Mouse (Mus musculus) thymus, adult 2 months (tissue): ENCODE data around the gene Tbc1d30. TPM values are rescaled to one million over a fixed set of nuclear protein-coding genes. Genes with fewer than 3 reads are reported as not detected.

Experiments used
- DNase-seq: peaks from one replicate; pipeline ENCODE4 v3.0.0; 2021
- H3K27ac ChIP-seq: fragments of 200-500 bp; 2 replicates; pipeline ENCODE4 v1.5.1; 2012; ENCODE audit warnings: low read length, control low read depth; ENCODE audit not compliant: control insufficient read depth, insufficient read depth
- H3K27me3 ChIP-seq: fragments of 200-500 bp; 2 replicates; pipeline ENCODE4 v1.6.1; 2012; ENCODE audit warnings: mild to moderate bottlenecking, low read length, moderate library complexity, mixed read lengths; ENCODE audit not compliant: control insufficient read depth, insufficient read depth
- H3K36me3 ChIP-seq: fragments of 200-500 bp; 2 replicates; pipeline ENCODE4 v1.6.1; 2012; ENCODE audit warnings: mild to moderate bottlenecking, low read length, moderate library complexity; ENCODE audit not compliant: control insufficient read depth, insufficient read depth
- H3K4me1 ChIP-seq: fragments of 200-500 bp; replicated peaks from 2 replicates; pipeline ENCODE4 v1.6.1; 2012; ENCODE audit warnings: low read length; ENCODE audit not compliant: control insufficient read depth, insufficient read depth
- H3K4me3 ChIP-seq: fragments of 200-500 bp; 2 replicates; pipeline ENCODE4 v1.5.1; 2012; ENCODE audit warnings: mild to moderate bottlenecking, low read length, control low read depth, moderate library complexity; ENCODE audit not compliant: control insufficient read depth, insufficient read depth
- CTCF ChIP-seq: fragments of 200-500 bp; IDR thresholded peaks from 2 replicates; pipeline ENCODE4 v1.5.1; 2012; ENCODE audit warnings: mild to moderate bottlenecking, control low read depth, low read length, moderate library complexity, borderline replicate concordance; ENCODE audit not compliant: control insufficient read depth, poor library complexity, insufficient read depth; ENCODE audit errors: extremely low read depth
- POLR2A ChIP-seq: fragments of 200-500 bp; IDR thresholded peaks from 2 replicates; pipeline ENCODE4 v1.6.1; 2012; ENCODE audit warnings: mild to moderate bottlenecking, low read length, control low read depth, moderate library complexity; ENCODE audit not compliant: control insufficient read depth, poor library complexity, insufficient read depth; ENCODE audit errors: extremely low read depth
- WGBS: fragments of 180-500 bp; shearing (Covaris S2); methylation state at CpG from one replicate; pipeline ENCODE4 v1.1.7; 2018; 5-methylcytosine and 5-hydroxymethylcytosine counted together
- polyA plus RNA-seq: library from polyadenylated mRNA; depleted of rRNA; stranded (reverse); fragments of >200 nt; gene quantifications from 2 replicates; pipeline ENCODE4 v1.2.3, GENCODE M21; 2012

Tbc1d30 gene
- polyA plus RNA-seq, 1 experiment = 0.51 TPM

DNA sequence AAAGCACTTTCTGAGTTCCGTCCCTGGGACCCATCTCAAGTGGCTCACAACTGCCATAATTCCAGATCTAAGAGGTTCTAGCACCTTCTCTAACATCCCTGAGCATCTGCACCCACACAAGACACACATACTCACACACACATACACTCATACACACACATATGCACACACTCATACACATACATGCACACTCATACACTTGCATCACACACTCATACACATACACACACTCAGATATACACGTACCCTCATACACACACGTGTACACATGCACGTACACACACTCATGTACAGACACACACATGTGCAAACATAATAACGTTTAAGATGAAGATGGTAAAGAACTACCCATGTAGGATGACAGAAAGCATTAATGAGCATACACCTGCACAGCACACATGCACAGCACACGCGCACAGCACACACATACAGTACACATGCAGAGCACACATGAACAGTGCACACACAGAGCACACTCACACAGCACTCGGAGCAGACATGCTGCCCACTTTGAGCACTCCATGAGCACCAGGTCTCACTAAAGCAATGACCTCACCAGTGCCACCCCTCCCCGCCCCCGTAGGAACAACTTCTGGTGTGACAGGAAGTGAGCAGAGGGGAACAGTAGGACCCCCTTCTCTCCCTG lies 59.7 kb downstream of the Tbc1d30 start:
- Histone ChIP-seq H3K27ac (no peak overlapping the region), H3K36me3 (no peaks in the 10 kb centered on the region), H3K4me1 (peaks cover 15% of the 10 kb centered on the region), H3K27me3 (no peaks in the 10 kb centered on the region), H3K4me3 (no peak overlapping the region)
- TF ChIP-seq POLR2A = no peak
- TF ChIP-seq CTCF = no peak
- no peak for DNase-seq
- WGBS = 92% methylated on average over 10 of the region's 10 CpGs

DNA sequence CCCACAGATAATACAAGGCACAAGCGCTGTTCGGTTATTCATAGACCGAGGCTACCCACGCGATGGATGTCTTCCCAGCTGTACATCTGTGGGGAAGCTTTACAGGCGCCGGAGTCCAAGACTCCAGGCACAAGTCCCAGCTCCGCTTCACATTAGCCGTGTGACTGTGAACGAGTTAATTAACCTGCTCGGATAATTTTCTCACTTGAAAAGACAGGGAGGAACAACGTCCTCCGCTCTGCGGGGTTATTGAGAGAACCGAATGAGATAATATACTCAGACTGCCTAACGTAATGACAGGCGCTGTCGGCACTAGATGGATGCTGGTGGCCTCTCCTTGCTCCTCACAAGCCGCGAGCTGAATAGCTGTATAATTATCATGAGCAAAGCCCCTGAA lies 60.4 kb downstream of the Tbc1d30 start:
- no peak overlapping the region for H3K4me3 ChIP-seq
- H3K27ac ChIP-seq = no peak overlapping the region
- no peak for DNase-seq
- no peaks in the 10 kb centered on the region for H3K36me3 ChIP-seq
- 92% methylated on average over 20 of the region's 20 CpGs for WGBS
- no peaks in the 10 kb centered on the region for H3K27me3 ChIP-seq
- TF ChIP-seq CTCF (no peak), POLR2A (no peak)
- H3K4me1 ChIP-seq = peaks cover 15% of the 10 kb centered on the region

DNA sequence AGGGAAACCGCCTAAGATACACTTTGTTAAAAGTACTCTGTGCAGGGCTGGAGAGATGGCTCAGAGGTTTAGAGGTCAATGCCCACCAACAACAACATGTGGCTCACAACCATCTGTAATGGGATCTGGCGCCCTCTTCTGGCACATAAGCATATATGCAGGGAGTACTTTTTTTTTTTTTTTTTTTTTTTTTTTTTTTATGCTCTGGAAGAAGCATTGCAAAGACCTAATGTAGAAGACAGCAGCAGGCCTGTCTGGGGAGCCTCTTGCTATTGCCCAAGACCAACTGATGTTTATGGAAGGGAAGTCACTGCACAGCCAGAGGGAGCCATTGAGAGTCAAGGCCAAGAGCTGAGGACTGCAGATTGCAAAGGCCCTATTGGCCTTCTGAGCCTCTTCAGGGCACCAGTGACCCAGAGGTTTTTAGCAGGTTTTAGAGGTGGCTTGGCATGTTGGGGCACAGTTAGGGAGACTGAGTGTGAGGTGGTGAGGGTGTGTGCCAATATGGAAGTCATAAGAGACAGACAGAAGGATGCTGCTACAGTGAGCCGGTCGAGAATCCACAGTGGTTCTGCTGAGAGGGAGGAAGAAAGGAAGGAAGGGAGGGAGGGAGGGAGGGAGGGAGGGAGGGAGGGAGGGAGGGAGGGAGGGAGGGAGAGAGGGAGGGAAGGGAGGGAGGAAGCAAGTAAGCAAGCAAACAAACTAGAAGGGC lies 61.0 kb downstream of the Tbc1d30 start:
- WGBS = 64% methylated on average over 4 of the region's 4 CpGs
- no peak overlapping the region for H3K27ac ChIP-seq
- H3K27me3 ChIP-seq = no peaks in the 10 kb centered on the region
- no peak for DNase-seq
- TF ChIP-seq POLR2A (no peak), CTCF (no peak)
- no peak overlapping the region for H3K4me3 ChIP-seq
- no peaks in the 10 kb centered on the region for H3K36me3 ChIP-seq
- H3K4me1 ChIP-seq = peaks cover 15% of the 10 kb centered on the region

DNA sequence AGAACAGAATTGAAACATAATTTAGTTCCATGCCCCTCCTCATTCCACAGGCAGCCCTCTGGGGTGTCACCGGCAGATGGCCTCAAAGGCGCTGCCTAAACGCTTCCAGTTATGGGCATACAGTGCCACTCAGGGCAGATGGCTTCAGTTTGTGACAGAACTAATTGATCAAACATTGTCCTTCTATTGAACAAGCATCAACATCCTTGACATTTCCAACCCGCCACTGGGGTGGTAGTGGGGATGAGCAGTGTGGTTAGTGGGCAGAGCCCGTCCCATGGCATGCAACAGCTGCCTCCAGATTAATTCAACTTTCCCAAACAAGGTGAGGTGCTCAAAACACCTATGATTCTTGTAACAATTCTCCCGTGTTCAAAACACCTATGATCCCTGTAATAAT lies 68.2 kb downstream of the Tbc1d30 start:
- no peak overlapping the region for H3K27ac ChIP-seq
- no peaks in the 10 kb centered on the region for H3K36me3 ChIP-seq
- peaks cover 17% of the 10 kb centered on the region for H3K4me1 ChIP-seq
- no peaks in the 10 kb centered on the region for H3K27me3 ChIP-seq
- DNase-seq = no peak
- TF ChIP-seq POLR2A = no peak
- no peak; the same call in 1 of the 2 replicates for TF ChIP-seq CTCF
- 37% methylated on average over 6 of the region's 6 CpGs for whole genome bisulfite sequencing
- no peak overlapping the region for H3K4me3 ChIP-seq

DNA sequence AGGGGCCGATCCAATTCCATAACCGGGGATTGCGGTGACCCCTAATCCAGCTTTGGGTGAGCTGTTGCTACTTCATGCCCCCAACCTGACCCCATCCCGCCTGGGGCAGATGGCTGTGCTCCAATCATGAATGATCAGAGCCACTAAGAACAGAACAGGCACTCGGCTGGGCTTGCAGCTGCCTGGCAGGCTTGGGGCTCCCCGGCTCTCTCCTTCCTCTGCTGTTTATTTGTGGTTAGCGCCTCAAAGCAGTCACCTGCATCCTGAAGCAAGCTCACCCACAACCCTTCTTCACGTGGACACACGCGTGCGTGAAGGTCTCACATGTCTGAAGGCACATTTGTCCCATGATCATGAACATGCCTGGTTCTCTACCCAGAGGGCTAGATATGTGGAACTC lies 68.6 kb downstream of the Tbc1d30 start:
- Histone ChIP-seq H3K27ac (no peak overlapping the region), H3K4me3 (no peak overlapping the region), H3K27me3 (no peaks in the 10 kb centered on the region), H3K36me3 (no peaks in the 10 kb centered on the region), H3K4me1 (peaks cover 17% of the 10 kb centered on the region)
- WGBS = 19% methylated on average over 11 of the region's 11 CpGs
- DNase-seq = peak; percentile 44
- TF ChIP-seq CTCF (no peak), POLR2A (no peak)

DNA sequence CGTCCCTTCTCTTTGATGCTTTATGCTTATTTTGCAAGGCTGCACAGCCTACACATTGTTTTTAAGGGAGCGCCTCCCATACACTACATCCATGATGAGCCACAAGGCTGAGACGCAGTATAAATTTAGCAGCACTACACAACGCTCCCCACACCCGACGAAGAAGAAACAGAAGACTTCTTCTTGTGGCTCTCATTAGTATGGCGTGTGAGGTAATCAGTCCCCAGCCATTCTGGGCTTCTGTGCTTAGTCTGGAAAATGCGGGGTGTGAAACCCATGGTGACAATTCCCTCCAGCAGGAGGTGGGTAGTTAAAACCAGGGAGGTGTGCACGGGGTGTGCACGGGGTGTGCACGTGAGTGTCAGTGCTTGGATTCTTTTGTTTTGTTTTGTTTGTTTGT lies 70.1 kb downstream of the Tbc1d30 start:
- WGBS = 95% methylated on average over 11 of the region's 11 CpGs

DNA sequence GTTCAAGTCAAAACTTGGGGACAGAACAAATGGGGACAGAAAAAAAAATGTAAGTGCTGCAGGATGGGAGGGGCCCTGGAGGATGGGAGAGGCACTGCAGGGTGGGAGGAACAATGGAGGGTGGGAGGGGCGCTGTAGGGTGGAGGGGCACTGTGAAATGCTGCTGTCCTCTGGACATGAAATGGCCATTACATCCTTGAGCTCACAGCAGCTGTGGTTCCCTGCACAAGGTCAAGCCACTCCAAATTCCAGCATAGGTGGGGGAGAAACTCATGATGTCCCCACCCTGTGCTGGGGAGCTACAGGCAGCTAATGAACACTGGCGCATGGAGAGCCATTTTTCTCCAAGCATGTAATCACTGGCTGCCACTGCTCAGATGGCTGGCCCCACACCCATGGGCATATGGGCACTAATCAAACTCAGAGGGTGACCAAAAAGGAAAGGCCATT lies 74.0 kb downstream of the Tbc1d30 start:
- no peak overlapping the region for H3K27ac ChIP-seq
- DNase-seq = no peak
- peaks cover 4% of the 10 kb centered on the region for H3K4me1 ChIP-seq
- no peaks in the 10 kb centered on the region for H3K27me3 ChIP-seq
- TF ChIP-seq CTCF (no peak), POLR2A (no peak)
- H3K36me3 ChIP-seq = no peaks in the 10 kb centered on the region
- H3K4me3 ChIP-seq = no peak overlapping the region
- 96% methylated on average over 2 of the region's 2 CpGs for WGBS

More for the DNA sequence above, 70.1 kb downstream of the Tbc1d30 start:
- H3K4me3 ChIP-seq = no peak overlapping the region
- no peaks in the 10 kb centered on the region for H3K36me3 ChIP-seq
- peaks cover 17% of the 10 kb centered on the region for H3K4me1 ChIP-seq
- H3K27ac ChIP-seq = no peak overlapping the region
- DNase-seq = no peak
- TF ChIP-seq POLR2A (no peak), CTCF (no peak)
- no peaks in the 10 kb centered on the region for H3K27me3 ChIP-seq
